Mouse (Mus musculus): ENCODE results near the gene Ttyh1. TPM values are rescaled to one million over a fixed set of nuclear protein-coding genes. Genes with fewer than 3 reads are reported as not detected.

The Ttyh1 gene
- polyA plus RNA-seq, 1 experiment = not detected

DNA sequence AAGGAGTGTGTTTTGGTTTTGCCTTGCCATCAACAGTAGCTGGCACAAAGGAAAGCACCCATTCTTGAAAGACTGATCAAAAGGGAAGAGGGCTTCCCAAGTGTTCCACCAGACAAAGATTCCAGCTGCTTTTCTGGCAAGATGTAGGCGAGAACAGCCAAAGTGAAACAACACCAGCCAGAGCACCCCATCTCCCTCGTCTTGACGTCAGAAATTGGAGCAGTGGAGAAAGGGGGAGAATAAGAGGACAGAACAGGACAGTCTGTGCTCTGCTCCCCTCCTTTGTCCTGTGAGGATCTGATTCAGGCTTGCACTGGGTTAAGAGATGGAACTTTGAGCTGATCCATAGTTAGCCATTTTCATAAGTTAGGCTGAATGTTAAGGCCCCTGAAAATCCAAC, 7.4 kb upstream of the Ttyh1 start:
- no peak for TF ChIP-seq GATA1 (IDR thresholded peaks at IDR 0.05; ENCODE audit: low read length)

GRCm38 (mm10) chr7:4117050-4117814, 2.0 kb upstream of the Ttyh1 start:
- TF ChIP-seq GATA1 (IDR thresholded peaks at IDR 0.05; ENCODE audit: low read length) = no peak

DNA sequence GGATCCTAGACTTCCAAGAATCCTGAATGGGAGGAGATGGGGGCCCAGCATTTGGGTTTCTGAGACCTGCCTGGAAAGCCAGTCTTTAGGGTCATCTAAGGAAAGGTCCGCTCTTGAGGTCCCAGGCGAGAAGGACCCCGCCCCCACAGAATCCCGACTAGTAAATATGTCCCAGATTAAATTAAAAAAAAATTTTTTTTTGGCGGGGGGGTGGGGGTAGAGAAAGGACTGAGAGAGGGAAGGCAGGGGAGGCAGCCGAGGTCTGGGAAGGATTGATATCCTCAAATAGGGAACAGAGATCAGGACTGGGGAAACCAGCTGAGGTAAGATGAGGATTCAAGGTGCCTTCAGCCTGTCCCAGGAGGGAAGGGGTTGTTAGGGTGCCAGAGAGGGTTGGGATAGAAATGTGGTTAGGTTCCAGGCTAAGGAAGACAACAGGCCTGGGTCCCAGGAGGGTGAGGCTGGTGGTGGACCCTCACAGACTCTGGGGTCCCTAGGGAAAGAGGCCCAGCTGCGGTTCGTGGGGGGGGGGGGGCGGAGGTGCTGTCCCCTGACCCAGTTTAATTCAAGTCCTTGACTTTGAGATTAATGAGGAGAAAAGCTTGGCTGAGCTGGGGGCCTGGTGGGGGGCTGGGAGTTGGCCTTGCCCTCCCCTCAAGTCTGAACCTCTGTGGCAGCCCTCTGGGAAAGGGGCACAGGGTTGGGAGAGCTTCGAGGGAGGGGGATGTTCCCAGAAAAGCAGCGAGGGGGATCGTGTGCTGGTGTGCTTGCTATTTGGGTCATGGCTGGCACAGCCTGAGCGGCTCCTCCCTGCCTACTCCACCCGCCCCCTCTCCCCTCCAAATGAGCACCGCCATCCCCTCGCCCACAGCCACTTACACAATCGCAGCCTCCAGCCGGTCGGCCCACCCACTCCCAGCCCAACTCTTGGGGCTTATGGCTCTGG, 1.0 kb downstream of the Ttyh1 start:
- TF ChIP-seq GATA1 (IDR thresholded peaks at IDR 0.05; ENCODE audit: low read length) = no peak

GRCm38 (mm10) chr7:4122076-4122768, 3.0 kb downstream of the Ttyh1 start:
- TF ChIP-seq GATA1 (IDR thresholded peaks at IDR 0.05; ENCODE audit: low read length) = no peak

DNA sequence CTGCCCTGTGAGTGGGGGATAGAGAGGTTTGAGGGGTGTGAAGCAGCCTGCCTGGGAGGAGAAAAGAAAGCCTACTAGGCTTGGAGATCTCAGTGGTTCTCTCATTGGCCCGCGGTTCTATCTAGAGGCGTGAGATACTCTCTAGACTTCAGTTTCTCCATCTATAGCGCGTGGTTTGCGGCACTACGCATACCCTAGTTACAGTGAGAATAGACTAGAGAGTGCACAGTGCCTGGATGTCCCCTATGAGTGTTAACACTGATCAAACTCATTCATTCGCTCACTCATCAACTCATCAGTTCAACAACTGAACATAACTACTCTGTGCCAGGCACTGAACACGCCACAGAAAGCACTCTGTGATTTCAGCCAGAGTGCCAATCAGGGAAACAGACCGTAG, 3.6 kb downstream of the Ttyh1 start:
- no peak for TF ChIP-seq GATA1 (IDR thresholded peaks at IDR 0.05; ENCODE audit: low read length)

DNA sequence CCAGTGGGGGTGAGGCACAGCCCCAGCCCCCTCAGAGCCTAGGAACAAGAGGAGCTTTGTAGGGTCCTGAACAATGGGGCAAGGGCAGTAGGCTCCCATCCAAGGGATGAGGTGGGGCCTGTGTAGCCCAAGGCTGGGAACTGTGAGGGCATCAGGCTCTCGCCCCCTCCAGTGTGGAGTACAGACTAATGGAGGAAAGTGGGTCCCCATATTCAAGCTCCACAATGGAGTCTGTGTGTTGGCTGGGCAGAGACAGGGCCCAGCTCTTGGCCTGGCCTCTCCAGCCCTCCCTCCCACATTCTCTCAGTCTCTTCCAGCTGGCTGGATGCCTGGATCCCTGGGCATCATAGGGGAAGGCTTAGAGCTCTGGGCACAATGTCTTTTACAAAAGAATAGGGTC, 4.5 kb downstream of the Ttyh1 start:
- no peak for TF ChIP-seq GATA1 (IDR thresholded peaks at IDR 0.05; ENCODE audit: low read length)

DNA sequence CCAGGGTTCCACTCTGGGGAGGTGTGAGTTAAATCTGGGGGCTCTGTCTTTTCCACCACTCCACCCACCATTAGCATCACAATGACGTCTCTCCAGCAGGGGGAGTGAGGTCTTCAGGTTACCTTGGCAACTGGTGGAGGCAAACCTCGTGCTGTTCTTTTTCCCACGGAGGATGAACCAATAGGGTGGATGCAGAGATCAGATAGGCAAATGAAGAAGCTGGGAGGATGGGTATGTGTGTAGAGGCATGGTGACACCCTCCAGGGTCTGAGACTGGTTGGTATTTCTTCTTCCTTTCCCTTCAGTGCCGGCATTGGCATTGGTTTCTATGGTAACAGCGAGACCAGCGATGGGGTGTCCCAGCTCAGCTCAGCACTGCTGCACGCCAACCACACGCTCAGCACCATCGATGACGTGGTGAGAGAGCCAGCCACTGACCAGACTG, 5.1 kb downstream of the Ttyh1 start:
- no peak for TF ChIP-seq GATA1 (IDR thresholded peaks at IDR 0.05; ENCODE audit: low read length)

DNA sequence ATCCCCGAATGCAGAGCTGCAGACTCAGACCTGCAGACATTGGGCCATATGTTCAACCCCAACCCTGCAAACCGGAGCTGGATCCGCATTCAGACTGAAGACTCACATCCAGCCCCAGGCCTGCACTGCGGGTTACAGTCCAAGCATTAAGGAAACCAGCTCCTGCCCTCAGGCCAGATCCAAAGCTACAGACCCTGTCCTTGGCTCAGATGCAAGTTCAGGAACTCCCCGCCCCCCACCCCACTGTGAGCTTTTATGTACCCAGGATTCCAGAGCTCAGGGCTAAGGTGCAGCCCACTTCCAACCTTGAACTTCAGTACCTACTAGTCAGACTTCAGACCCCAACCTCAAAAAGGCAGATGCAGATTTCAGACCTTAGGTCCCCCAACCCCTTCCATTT, 5.6 kb downstream of the Ttyh1 start:
- no peak for TF ChIP-seq GATA1 (IDR thresholded peaks at IDR 0.05; ENCODE audit: low read length)

- no peak for TF ChIP-seq GATA1 (IDR thresholded peaks at IDR 0.05; ENCODE audit: low read length)
Measured at GRCm38 (mm10) chr7:4125306-4125705, 6.1 kb downstream of the Ttyh1 start.

GRCm38 (mm10) chr7:4126992-4127785, 8.0 kb downstream of the Ttyh1 start:
- TF ChIP-seq GATA1 (IDR thresholded peaks at IDR 0.05; ENCODE audit: low read length) = no peak

DNA sequence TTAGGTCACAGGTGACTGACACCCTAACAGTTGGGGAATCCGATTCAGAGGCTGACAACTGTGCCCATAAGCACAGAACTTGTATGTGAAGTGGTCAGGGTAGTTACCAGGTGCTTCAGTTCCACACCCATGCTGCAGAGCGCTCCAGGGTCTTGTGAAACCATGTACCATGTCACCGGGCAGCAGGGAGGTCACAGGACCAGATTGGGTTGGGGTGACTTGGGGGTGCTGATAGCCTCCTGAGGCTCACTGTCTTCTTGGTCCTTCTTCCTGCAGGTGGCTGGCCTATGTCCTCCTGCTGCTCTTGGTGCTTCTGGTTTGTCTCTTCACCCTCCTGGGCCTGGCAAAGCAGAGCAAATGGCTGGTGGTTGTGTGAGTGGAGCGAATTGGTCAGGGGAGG, 8.7 kb downstream of the Ttyh1 start:
- TF ChIP-seq GATA1 (IDR thresholded peaks at IDR 0.05; ENCODE audit: low read length) = no peak

DNA sequence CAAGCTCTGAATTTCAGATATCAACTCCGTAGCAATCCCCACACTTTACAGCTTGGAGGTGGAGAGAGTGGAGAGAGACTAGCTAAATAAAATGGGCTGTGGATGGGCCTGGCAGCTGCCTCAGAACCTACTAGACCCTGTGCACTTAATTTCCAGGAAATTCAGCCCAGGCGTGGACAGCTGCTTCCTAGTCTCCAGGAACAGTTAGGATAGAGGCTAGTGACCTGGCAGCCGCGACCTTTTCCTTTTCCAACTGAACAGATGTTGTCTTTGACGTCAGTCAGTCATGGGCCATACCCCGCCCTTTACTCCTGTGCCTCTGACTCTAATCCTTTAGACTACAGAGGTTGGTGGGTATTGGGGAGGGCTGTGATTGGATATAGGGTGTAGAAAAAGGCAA, 9.7 kb downstream of the Ttyh1 start:
- TF ChIP-seq GATA1 (IDR thresholded peaks at IDR 0.05; ENCODE audit: low read length) = no peak

DNA sequence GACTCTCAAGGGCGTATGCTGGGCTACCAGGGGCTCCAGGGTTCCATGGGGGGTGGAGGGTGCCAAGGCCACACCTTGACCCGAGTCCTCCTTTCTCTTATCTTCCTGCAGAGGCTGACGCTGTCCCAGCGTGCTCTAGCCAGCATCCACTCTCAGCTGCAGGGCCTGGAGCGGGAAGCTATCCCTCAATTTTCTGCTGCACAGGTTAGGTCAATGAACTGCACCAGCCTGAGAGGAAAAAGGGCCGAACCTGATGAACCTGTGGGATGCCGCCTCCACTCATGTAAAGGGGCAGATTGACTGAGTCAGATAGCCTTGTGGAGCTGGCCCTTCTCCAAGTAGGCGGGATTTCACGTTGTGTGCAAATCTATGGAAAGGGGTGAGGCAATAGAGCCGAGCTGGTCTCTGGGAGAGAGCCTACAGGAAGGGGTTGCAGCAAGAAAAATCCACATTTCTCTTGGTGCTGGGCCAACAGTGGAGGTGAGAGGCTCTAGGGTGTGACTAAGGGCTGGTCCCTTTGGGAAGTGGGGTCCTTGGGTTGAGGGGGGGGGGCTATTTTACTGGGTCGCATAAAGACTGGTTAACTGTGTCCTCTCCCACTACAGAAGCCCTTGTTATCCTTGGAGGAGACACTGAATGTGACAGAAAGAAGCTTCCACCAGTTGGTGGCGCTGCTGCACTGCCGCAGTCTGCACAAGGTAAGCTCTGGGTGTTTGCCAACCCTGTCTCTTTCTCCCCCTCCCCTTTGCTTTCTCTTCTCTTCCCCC, 11.7 kb downstream of the Ttyh1 start:
- no peak for TF ChIP-seq GATA1 (IDR thresholded peaks at IDR 0.05; ENCODE audit: low read length)

DNA sequence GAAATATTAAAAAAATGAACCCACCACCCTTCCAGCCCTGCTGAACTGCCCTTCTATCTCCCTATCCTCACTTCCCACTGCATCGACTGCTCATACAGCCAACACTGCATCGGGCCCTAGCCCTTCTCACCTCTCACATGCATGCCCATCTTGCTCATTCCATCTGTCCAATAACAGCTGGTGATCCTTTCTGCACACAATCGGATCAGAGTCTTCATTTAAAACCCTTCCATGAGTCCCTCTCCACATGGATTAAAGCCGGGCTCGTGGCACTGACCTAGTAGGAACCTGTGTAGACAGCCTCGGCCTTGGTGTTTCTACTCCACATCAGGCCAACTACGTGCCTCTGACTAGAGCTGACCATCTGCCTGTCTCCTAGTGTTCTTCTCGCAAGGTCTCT, 12.8 kb downstream of the Ttyh1 start:
- no peak for TF ChIP-seq GATA1 (IDR thresholded peaks at IDR 0.05; ENCODE audit: low read length)
